Mouse (Mus musculus): Measurements from ENCODE around the gene Trabd2b.

- TF ChIP-seq ZNF384 (IDR thresholded peaks at IDR 0.05; ENCODE audit: low read depth, low read length) (no peak), CTCF (IDR thresholded peaks at IDR 0.05 in 2 of 3, conservative IDR thresholded peaks at IDR 0.05 in 1 of 3; ENCODE audit: control insufficient read depth in 1 of 3, insufficient read depth in 1 of 3, low read depth in 2 of 3, low read length in 3 of 3, poor library complexity in 1 of 3, severe bottlenecking in 1 of 3) (no peak), NRF1 (IDR thresholded peaks at IDR 0.05; ENCODE audit: insufficient read depth, low read depth, low read length, poor library complexity, severe bottlenecking) (no peak), TCF12 (IDR thresholded peaks at IDR 0.05; ENCODE audit: low read depth, low read length) (no peak), POLR2AphosphoS2 (IDR thresholded peaks at IDR 0.05; ENCODE audit: low read length) (no peak), MAX (IDR thresholded peaks at IDR 0.05; ENCODE audit: low read length) (no peak), EP300 (IDR thresholded peaks at IDR 0.05; ENCODE audit: low read depth in 1 of 2, low read length in 2 of 2) (no peak)
Observed at GRCm38 (mm10) chr4:114442661-114443060, 36.1 kb downstream of the Trabd2b start.
